Mouse (Mus musculus) layer of hippocampus, postnatal 10 days (tissue): ENCODE data around the gene Ryr3. TPM values are rescaled to one million over a fixed set of nuclear protein-coding genes. Genes with fewer than 3 reads are reported as not detected.

Experiments used
- DNase-seq, 2 experiments: peaks; one replicate each; pipeline ENCODE4 v3.0.0; 2021; ENCODE audit warnings: low spot score in 2 of 2
- long read RNA-seq: library from polyadenylated mRNA; stranded (forward); transcript quantifications from one replicate; pipeline ENCODE4 v2.0.0, GENCODE M21; 2023
- total RNA-seq, 2 experiments: library from RNA; stranded (reverse); gene quantifications; 2 replicates each; pipeline ENCODE4 v1.2.3; 2021

Ryr3 gene
- 10 to 100 TPM; 63.8 to 74.1 TPM for total RNA-seq
- long read RNA-seq, partial matches to known transcripts, result 2 of 5 reads
- long read RNA-seq, other reads (novel, unspliced or antisense), result 3 of 5 reads

GRCm38 (mm10) chr2:113216746-113217461 lies at the start of gene Ryr3:
Gene Ryr3, minus strand, starts transcription at chr2:113217096.
- peak; percentile 70 to 82 for DNase-seq

GRCm38 (mm10) chr2:113238871-113239270 lies 22.0 kb upstream of the Ryr3 start:
- DNase-seq, result no peak

DNA sequence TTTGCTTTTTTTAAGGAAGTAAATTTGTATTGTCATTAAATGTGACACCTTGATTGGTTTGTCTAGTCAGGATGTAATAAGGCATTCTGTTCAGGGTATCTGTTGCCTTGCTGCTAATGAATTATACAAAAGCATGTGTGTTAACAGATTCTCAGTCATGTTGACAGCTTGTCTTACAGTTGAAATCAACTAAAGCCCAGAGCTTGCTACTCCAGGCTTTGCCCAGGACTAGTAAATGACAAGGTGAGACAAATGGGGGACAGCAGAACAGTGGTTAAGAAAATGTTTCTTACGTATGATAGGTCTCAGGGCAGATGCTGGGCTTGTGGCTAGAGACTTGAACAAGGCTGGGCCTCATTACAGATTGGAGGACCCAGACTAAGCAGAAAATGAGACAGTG lies 20.1 kb upstream of the Ryr3 start:
- peak in 1 of 2 experiments; percentile 9 for DNase-seq

DNA sequence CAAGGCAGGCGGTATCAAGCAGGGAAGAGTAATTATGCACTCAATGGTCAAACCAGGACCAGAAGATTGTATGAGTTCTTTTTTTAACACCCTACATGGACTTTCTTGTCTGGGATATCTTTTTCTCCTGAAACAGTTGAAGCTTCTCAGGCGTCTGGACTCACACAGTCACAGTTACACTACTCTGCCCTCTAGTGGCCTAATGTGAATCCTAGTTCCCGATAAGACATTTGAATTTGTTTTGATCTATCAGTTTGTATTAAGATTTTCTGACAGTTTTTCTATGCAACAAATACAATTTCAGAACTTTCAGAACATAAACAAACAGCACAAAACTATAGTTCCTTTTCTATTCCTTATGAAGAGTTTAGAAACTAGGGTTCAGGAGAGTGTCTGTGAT lies 17.7 kb upstream of the Ryr3 start:
- DNase-seq, result peak; percentile 23 to 46

DNA sequence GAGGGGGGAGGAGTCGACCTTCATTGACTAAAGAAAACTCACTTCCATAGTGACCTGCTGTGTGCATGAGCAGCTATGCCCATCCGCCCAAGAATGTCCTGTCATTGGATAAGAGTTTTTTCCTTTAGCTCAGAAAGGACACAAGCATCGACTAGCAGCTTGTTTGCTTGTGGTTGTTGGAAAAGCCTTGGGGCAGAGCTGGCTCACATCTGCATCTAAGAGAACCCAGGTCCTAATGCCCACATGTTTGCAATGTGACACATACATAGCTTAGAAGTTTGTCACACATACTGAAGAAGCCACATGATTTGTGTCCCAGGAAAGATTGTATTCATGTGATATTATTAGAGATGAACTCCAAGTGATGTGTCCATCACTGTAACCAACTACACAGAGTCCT lies 16.5 kb upstream of the Ryr3 start:
- DNase-seq, result no peak

DNA sequence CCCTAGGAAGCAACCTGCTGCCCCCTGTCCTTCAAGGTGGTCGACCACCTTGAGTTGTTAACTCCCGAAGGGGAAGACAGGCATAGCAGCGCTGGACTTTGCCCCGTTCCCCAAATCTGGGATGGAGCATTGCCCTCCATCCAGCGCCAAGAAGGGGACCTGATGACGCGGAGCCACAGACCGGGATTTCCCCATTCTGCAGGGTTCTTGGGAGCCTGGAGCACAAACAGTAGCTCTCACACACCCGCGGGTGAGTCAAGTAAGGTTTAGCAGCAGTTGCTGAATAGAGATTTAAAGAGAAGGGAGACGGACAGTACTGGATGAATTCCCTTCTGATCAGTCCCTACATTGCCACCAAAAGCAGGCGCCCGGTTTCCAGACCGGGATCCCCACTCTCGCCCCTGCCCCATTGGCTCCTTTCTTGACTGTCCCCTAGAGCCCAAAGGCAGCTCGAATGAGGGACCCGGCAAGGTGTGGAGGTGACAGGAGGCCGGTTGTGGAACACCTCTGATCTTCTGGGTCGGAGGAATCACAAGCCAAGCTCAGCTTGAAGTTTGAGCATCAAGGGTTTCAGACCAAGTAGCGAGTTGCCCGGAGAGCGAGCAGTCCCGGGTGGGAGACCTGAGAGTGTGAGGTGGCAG lies 671 bp downstream of the Ryr3 start:
- DNase-seq, result peak; percentile 27 to 39

DNA sequence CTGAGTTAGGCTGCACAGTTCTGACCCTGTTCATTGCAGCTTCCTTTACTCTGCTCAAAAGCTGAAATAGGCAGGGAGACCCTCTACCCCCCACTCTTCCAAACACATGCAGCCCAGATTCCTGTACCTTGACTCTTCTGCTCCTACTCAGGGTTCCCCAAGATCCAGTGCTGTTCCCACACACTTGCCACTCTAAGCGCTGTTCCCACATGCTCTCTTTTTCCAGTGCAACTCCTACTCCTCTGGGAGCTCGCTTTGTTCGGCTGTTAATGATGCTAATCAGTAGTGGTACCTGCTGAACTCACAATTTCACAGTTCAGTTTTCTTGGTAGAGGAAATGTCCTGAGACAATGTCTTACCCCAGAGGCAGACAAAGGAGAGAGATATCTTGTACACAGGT lies 6.9 kb downstream of the Ryr3 start:
- DNase-seq, result no peak

DNA sequence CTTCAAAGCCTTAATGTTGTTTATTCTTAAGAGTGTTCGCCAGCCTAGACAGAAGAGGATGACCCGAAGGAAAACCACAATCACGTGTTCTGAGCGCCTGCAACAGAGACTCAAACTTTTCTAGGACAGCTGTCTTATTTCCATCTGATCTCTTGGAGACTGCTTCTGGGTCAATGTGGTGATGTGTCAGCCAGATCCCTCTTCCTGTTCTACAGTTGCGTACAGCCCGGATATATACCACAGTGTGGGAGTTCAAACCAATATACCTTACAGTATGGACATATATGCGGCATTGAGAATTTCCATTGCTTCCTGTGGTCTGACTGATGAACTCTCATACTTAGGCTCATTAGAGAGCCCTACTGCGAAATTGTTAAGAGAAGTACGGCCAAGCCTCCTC lies 7.6 kb downstream of the Ryr3 start:
- DNase-seq, result no peak

GRCm38 (mm10) chr2:113202857-113203256 lies 14.0 kb downstream of the Ryr3 start:
- no peak for DNase-seq

DNA sequence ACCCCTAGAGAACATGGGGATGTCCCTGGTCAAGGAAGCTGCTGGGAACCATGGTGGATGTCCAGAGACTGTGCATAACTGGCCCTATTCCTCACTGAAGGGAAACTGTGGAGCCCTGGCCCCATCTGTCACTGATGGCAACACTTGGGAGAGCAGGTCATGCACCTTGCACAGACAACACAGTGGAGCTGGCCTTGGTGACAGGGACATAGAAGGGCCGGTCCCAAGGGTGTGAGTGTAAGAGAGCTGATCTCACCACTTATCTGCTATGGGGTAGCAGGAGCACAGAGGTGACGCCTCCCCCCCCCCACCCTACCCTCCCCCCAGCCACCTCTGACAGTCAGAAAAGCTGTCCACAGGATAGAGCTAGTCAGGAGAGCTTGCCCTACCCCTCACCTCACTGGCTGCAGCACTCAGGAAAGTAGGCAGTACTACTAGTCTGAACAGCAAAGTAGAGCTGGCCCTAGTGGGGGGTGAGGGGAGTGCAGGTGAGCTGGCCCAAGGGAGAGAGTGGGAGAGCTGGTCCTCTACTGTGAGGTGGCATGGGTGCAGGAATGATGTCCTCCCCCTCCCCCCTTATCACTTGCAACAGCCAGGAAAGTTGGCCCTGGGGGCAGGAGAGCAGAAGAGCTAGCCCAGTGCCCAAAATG lies 17.7 kb downstream of the Ryr3 start:
- DNase-seq, result no peak

DNA sequence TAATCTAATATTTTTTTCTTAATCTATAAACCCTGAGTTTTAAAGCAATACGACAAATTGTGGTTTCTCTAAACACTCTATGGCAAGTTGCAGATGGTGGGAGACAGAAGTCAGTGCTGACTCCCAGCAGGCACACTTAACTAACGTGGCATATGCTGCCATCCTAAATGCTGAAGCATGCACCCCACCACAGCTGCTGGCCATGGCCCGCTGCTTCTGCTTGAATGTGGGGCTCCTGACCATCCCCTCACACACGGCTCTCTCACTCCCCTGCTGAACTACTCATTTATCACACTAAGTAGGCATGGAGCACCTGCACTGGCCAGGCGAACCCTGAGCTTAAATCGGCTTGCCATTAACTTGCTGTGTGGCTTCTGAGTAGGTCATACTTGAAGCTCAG lies 29.7 kb downstream of the Ryr3 start:
- DNase-seq, result no peak

- DNase-seq, result no peak
Measured at GRCm38 (mm10) chr2:113181701-113182100, 35.2 kb downstream of the Ryr3 start.

DNA sequence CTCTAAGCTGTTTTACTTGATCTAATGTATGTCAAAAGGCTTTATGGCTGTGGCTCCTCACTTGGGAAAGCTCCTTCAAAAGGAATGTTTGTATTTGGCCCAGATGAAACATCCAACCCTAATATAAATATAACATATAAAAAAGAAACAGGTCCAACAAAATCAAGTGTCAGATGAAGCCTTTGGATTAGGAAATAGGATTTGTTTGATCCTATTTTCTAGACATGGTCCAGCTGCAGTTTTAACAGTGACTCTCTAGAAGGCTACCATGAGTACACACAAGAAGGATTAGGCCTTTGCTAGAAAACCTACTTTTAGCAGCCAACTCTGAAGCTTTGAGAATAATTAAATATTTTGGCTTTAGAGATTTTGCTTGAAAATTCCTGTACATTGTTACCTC lies 38.8 kb downstream of the Ryr3 start:
- no peak for DNase-seq

GRCm38 (mm10) chr2:113176337-113176736 lies 40.6 kb downstream of the Ryr3 start:
- no peak for DNase-seq

DNA sequence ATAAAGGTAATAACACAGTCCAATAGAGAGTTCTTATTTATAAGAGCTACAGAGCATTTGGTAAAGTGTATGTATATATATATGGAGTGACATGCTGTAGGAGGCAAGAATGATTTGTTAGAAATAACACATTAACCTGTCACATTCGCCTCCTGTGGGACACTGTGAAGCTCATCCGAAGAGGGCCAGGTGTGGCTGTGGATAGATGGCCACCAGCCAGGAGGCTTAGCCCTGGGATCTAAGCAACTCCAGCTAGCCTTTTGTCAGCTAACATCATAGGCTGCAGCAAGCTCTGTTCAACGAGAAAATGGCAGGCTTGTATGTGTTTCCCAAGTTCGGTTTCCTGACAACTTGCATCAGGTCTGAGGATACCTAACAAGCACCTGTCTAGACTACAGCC lies 48.8 kb downstream of the Ryr3 start:
- DNase-seq, result no peak

- no peak for DNase-seq
Measured at GRCm38 (mm10) chr2:113161494-113161893, 55.4 kb downstream of the Ryr3 start.

GRCm38 (mm10) chr2:113137766-113138165 lies 79.1 kb downstream of the Ryr3 start:
- DNase-seq, result no peak

GRCm38 (mm10) chr2:113123476-113123875 lies 93.4 kb downstream of the Ryr3 start:
- DNase-seq, result no peak

- DNase-seq, result no peak
Measured at GRCm38 (mm10) chr2:113119080-113119479, 97.8 kb downstream of the Ryr3 start.

DNA sequence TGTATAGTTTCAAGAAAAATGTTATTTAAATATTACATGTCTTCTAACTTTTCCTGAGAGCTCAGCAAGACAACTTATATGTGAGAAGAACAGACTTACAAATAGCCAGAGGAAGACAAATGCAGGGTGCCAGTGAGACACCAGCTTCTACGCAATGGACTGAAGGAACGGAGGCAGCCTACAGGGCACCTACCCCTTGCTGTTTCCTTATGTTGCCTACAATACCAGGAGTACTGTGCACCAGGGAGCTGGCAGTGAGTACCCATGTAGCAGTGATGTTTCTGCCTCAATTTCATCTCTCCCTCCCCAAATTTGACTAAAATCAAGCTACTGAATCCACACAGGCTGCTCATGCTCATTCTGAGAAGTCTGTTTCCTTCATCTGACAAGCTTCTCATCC lies 100.1 kb downstream of the Ryr3 start:
- DNase-seq, result no peak

DNA sequence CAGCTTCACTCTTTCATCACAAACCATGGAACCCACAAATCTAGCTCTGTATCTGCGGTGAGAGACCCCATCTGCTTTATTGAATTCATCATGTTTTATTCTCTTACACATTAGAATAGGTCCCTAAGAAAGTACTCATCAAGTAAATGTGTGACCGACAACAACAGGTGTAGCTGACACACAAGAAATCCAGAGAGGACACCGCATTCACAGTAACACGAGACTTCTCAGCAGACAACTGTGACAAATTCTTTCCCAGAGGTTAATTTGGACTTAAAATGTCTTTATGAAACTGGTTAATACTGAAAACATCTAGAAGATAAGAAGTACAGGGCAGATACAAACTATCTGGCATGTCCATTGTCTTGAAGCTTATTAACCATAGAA lies 101.0 kb downstream of the Ryr3 start:
- DNase-seq, result no peak

GRCm38 (mm10) chr2:113115248-113115896 lies 101.5 kb downstream of the Ryr3 start:
- peak; percentile 48 to 51 for DNase-seq
